ENCODE assay signal across 8 mouse cellular contexts in the genomic region with DNA sequence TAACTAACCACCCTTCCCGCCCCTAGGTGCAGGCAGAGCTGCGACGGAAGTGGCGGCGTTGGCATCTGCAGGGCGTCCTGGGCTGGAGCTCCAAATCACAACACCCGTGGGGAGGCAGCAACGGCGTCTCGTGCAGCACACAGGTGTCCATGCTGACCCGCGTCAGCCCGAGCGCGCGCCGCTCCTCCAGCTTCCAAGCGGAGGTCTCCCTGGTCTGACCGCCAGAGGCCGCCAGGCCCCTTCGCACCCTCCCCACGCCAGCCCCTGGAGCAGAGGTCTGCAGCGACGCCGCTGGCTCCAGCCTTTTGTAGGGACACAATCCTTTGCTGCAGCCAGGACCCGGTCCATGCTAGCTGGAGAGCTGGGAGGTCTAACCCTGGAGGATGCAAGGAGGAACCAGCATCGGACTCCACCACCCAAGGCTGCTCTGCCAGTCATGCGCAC. TPM values are rescaled to one million over a fixed set of nuclear protein-coding genes. Genes with fewer than 3 reads are reported as not detected.
A peak's percentile ranks its signal among the peaks of the same experiment; 100 is the strongest.
DNase-seq lines count a peak whose midpoint lies in the region; ATAC-seq and TF ChIP-seq lines count a peak whose summit lies in the region.

No protein-coding gene starts in this region.

- no peaks in the 10 kb centered on the region for H3K79me2 ChIP-seq in liver, adult 2 months (ENCODE audit: control insufficient read depth, insufficient read depth, low read length)

- H3K9ac ChIP-seq in hindbrain, embryonic 15.5 days: peak overlapping the region; percentile 36
- H3K9ac ChIP-seq in liver, adult 2 months (ENCODE audit: low read depth, low read length): peak overlapping the region; percentile 31
- H3K9ac ChIP-seq in midbrain, embryonic 16.5 days (ENCODE audit: low read depth, low read length): peak overlapping the region; percentile 68
- H3K9ac ChIP-seq in stomach, embryonic 14.5 days (replicated peaks; ENCODE audit: low read depth, low read length): no peak overlapping the region

- H3K4me2 ChIP-seq in hindbrain, embryonic 15.5 days: peak overlapping the region; percentile 71
- H3K4me2 ChIP-seq in midbrain, embryonic 16.5 days (ENCODE audit: low read length): peak overlapping the region; percentile 84
- peak overlapping the region; percentile 53 for H3K4me2 ChIP-seq in stomach, embryonic 14.5 days (replicated peaks; ENCODE audit: low read depth, low read length)

- H3K4me1 ChIP-seq in hindbrain, embryonic 15.5 days (replicated peaks): peaks cover 21% of the 10 kb centered on the region
- H3K4me1 ChIP-seq in liver, adult 2 months (ENCODE audit: control insufficient read depth, insufficient read depth, low read length): no peaks in the 10 kb centered on the region
- H3K4me1 ChIP-seq in midbrain, embryonic 16.5 days (ENCODE audit: control insufficient read depth, insufficient read depth, low read length): peaks cover 6% of the 10 kb centered on the region
- no peaks in the 10 kb centered on the region for H3K4me1 ChIP-seq in stomach, embryonic 14.5 days (ENCODE audit: control insufficient read depth, insufficient read depth, low read length)

- no peaks in the 10 kb centered on the region for H3K36me3 ChIP-seq in hindbrain, embryonic 15.5 days
- H3K36me3 ChIP-seq in liver, adult 2 months (ENCODE audit: control insufficient read depth, insufficient read depth, low read length): no peaks in the 10 kb centered on the region
- no peaks in the 10 kb centered on the region for H3K36me3 ChIP-seq in midbrain, embryonic 16.5 days (ENCODE audit: control insufficient read depth, insufficient read depth, low read length)
- no peaks in the 10 kb centered on the region for H3K36me3 ChIP-seq in stomach, embryonic 14.5 days (ENCODE audit: control insufficient read depth, insufficient read depth, low read length)

- H3K4me3 ChIP-seq in hindbrain, embryonic 15.5 days: peak overlapping the region; percentile 39
- H3K4me3 ChIP-seq in liver, adult 2 months (ENCODE audit: insufficient read depth, low read depth, low read length): peak overlapping the region; percentile 15; the same call in 1 of the 2 replicates
- H3K4me3 ChIP-seq in midbrain, embryonic 16.5 days (ENCODE audit: low read depth, low read length): peak overlapping the region; percentile 47
- peak overlapping the region; percentile 21 for H3K4me3 ChIP-seq in stomach, embryonic 14.5 days (ENCODE audit: low read depth, low read length)

- H3K9me3 ChIP-seq in hindbrain, embryonic 15.5 days: no peaks in the 10 kb centered on the region
- no peaks in the 10 kb centered on the region for H3K9me3 ChIP-seq in midbrain, embryonic 16.5 days (replicated peaks; ENCODE audit: control insufficient read depth, low read length, poor library complexity, severe bottlenecking)
- H3K9me3 ChIP-seq in stomach, embryonic 14.5 days (ENCODE audit: control insufficient read depth, low read depth, low read length): no peaks in the 10 kb centered on the region

- DNase-seq in NIH3T3 (ENCODE audit: low read depth): peak; percentile 87
- peak; percentile 47 for DNase-seq in brain, adult 2 months (ENCODE audit: low read depth, low spot score)
- DNase-seq in gastrocnemius, postnatal 10 days: peak; percentile 72
- no peak for DNase-seq in liver, adult 2 months (ENCODE audit: extremely low read depth, low read depth, low spot score)
- no peak for DNase-seq in layer of hippocampus, adult 9-11 months

- peak; percentile 68 for ATAC-seq in hindbrain, embryonic 15.5 days (ENCODE audit: low FRiP score, low read depth)
- ATAC-seq in midbrain, embryonic 16.5 days: peak; percentile 72
- no peak; the same call in 1 of the 2 replicates for ATAC-seq in stomach, embryonic 14.5 days (ENCODE audit: insufficient number of reproducible peaks, insufficient read depth, low FRiP score, low read depth)

- peak; percentile 53 for TF ChIP-seq CTCF in liver, adult 2 months (IDR thresholded peaks at IDR 0.05; ENCODE audit: low read depth, low read length)

- H3K27me3 ChIP-seq in hindbrain, embryonic 15.5 days: no peaks in the 10 kb centered on the region
- H3K27me3 ChIP-seq in liver, adult 2 months (ENCODE audit: control insufficient read depth, insufficient read depth, low read length): peaks cover 7% of the 10 kb centered on the region; the same call in 1 of the 2 replicates
- H3K27me3 ChIP-seq in midbrain, embryonic 16.5 days (ENCODE audit: control insufficient read depth, insufficient read depth, low read depth, low read length): peaks cover 3% of the 10 kb centered on the region
- no peaks in the 10 kb centered on the region; the same call in 1 of the 2 replicates for H3K27me3 ChIP-seq in stomach, embryonic 14.5 days (ENCODE audit: control insufficient read depth, insufficient read depth, low read length)

- no peak overlapping the region for H3K27ac ChIP-seq in hindbrain, embryonic 15.5 days (replicated peaks)
- peak overlapping the region; percentile 5; the same call in 1 of the 2 replicates for H3K27ac ChIP-seq in liver, adult 2 months (replicated peaks; ENCODE audit: insufficient read depth, low read depth, low read length)
- H3K27ac ChIP-seq in midbrain, embryonic 16.5 days (ENCODE audit: low read length): no peak overlapping the region
- H3K27ac ChIP-seq in stomach, embryonic 14.5 days (ENCODE audit: low read length): no peak overlapping the region

- TF ChIP-seq POLR2A in liver, adult 2 months (IDR thresholded peaks at IDR 0.05; ENCODE audit: extremely low read depth, insufficient read depth, low read length): no peak

- 1% methylated on average over 28 of the region's 28 CpGs for WGBS in hindbrain, embryonic 15.5 days
- 2% methylated on average over 28 of the region's 28 CpGs for WGBS in liver, adult 2 months
- under 1% methylated on average over 28 of the region's 28 CpGs for WGBS in midbrain, embryonic 16.5 days
- 1% methylated on average over 28 of the region's 28 CpGs for WGBS in stomach, embryonic 14.5 days

RNA-seq across cellular contexts. Expression of a gene that starts 26.9 kb away (rescaled TPM):
- under 1 TPM; 0.61 to 0.99 TPM for total RNA-seq in gastrocnemius, postnatal 10 days (2021)
- 0.30 and 0.43 TPM in 2 replicates for polyA plus RNA-seq in hindbrain, embryonic 15.5 days (2015; fragmentation: Nextera tagmentation; extraction: Ambion mirVana)
- total RNA-seq in liver, adult 2 months (2014; rRNA removed): 22.2 and 25.4 TPM in 2 replicates
- polyA plus RNA-seq in liver, adult 2 months (2012; rRNA removed): 16.7 and 16.9 TPM in 2 replicates
- polyA plus RNA-seq in midbrain, embryonic 16.5 days (2015; fragmentation: Nextera tagmentation; extraction: Ambion mirVana): 0.15 and 0.53 TPM in 2 replicates
- polyA plus RNA-seq in stomach, embryonic 14.5 days (2014; fragmentation: Nextera tagmentation; extraction: Ambion mirVana): 0.29 and 0.46 TPM in 2 replicates

RNA-seq across cellular contexts. Expression of a gene that starts 27.5 kb away (rescaled TPM):
- under 1 TPM in 1 of 2 experiments, not detected in 1; 0.81 TPM for total RNA-seq in gastrocnemius, postnatal 10 days (2021)
- polyA plus RNA-seq in hindbrain, embryonic 15.5 days (2015; fragmentation: Nextera tagmentation; extraction: Ambion mirVana): 0.26 TPM in 1 of 2 replicates, not detected in the other
- not detected in 2 replicates for total RNA-seq in liver, adult 2 months (2014; rRNA removed)
- not detected in 2 replicates for polyA plus RNA-seq in liver, adult 2 months (2012; rRNA removed)
- polyA plus RNA-seq in midbrain, embryonic 16.5 days (2015; fragmentation: Nextera tagmentation; extraction: Ambion mirVana): not detected in 2 replicates
- 0.55 TPM in 1 of 2 replicates, not detected in the other for polyA plus RNA-seq in stomach, embryonic 14.5 days (2014; fragmentation: Nextera tagmentation; extraction: Ambion mirVana)

RNA-seq across cellular contexts. Expression of a gene that starts 35.9 kb away (rescaled TPM):
- total RNA-seq in gastrocnemius, postnatal 10 days (2021): 1 to 10 TPM; 4.7 to 5.5 TPM
- polyA plus RNA-seq in hindbrain, embryonic 15.5 days (2015; fragmentation: Nextera tagmentation; extraction: Ambion mirVana): 30.3 and 32.8 TPM in 2 replicates
- total RNA-seq in liver, adult 2 months (2014; rRNA removed): 3.7 and 4.1 TPM in 2 replicates
- polyA plus RNA-seq in liver, adult 2 months (2012; rRNA removed): 5.7 and 9.5 TPM in 2 replicates
- polyA plus RNA-seq in midbrain, embryonic 16.5 days (2015; fragmentation: Nextera tagmentation; extraction: Ambion mirVana): 32.0 and 34.5 TPM in 2 replicates
- polyA plus RNA-seq in stomach, embryonic 14.5 days (2014; fragmentation: Nextera tagmentation; extraction: Ambion mirVana): 10.1 and 12.4 TPM in 2 replicates

RNA-seq across cellular contexts. Expression of a gene that starts 40.8 kb away (rescaled TPM):
- total RNA-seq in gastrocnemius, postnatal 10 days (2021): 10 to 100 TPM; 80.2 to 85.8 TPM
- 168 and 174 TPM in 2 replicates for polyA plus RNA-seq in hindbrain, embryonic 15.5 days (2015; fragmentation: Nextera tagmentation; extraction: Ambion mirVana)
- 82.4 and 83.3 TPM in 2 replicates for total RNA-seq in liver, adult 2 months (2014; rRNA removed)
- polyA plus RNA-seq in liver, adult 2 months (2012; rRNA removed): 35.2 and 56.8 TPM in 2 replicates
- 143 and 157 TPM in 2 replicates for polyA plus RNA-seq in midbrain, embryonic 16.5 days (2015; fragmentation: Nextera tagmentation; extraction: Ambion mirVana)
- 136 TPM in 2 replicates for polyA plus RNA-seq in stomach, embryonic 14.5 days (2014; fragmentation: Nextera tagmentation; extraction: Ambion mirVana)

RNA-seq across cellular contexts. Expression of a gene that starts 49.6 kb away (rescaled TPM):
- total RNA-seq in gastrocnemius, postnatal 10 days (2021): 10 to 100 TPM; 36.5 to 57.9 TPM
- polyA plus RNA-seq in hindbrain, embryonic 15.5 days (2015; fragmentation: Nextera tagmentation; extraction: Ambion mirVana): 45.0 and 53.8 TPM in 2 replicates
- 36.7 and 38.4 TPM in 2 replicates for total RNA-seq in liver, adult 2 months (2014; rRNA removed)
- 13.0 and 27.2 TPM in 2 replicates for polyA plus RNA-seq in liver, adult 2 months (2012; rRNA removed)
- 45.3 and 63.1 TPM in 2 replicates for polyA plus RNA-seq in midbrain, embryonic 16.5 days (2015; fragmentation: Nextera tagmentation; extraction: Ambion mirVana)
- 88.1 and 102 TPM in 2 replicates for polyA plus RNA-seq in stomach, embryonic 14.5 days (2014; fragmentation: Nextera tagmentation; extraction: Ambion mirVana)

Comparison
In these comparisons a context has a peak if more than half of its experiments do, and no peak if none do; other contexts are left out.
1. DNase-seq: peak in NIH3T3 (single experiment), brain, adult 2 months (single experiment) and gastrocnemius, postnatal 10 days (single experiment); none in liver, adult 2 months (single experiment) and layer of hippocampus, adult 9-11 months (single experiment).
2. RNA of a gene that starts 26.9 kb away (polyA plus RNA-seq): 16.7 to 16.9 TPM in liver, adult 2 months; 0.30 to 0.43 TPM in hindbrain, embryonic 15.5 days, 0.29 to 0.46 TPM in stomach, embryonic 14.5 days and 0.15 to 0.53 TPM in midbrain, embryonic 16.5 days; every median in the first group is over 10 times any median in the second.
3. Peak in every context shown above with its lines, with median percentiles within 50 percentile points of each other: H3K4me2 ChIP-seq and H3K4me3 ChIP-seq.